Mouse (Mus musculus): Measurements from ENCODE around the gene Map3k11. TPM values are rescaled to one million over a fixed set of nuclear protein-coding genes. Genes with fewer than 3 reads are reported as not detected.

The Map3k11 gene
- polyA plus RNA-seq (2015; fragmentation: Nextera tagmentation; extraction: Ambion mirVana), result 15.5 and 16.8 TPM in 2 replicates

GRCm38 (mm10) chr19:5688200-5689087, at the start of gene Map3k11, which contains the start of gene Pcnx3:
Gene Map3k11 (plus strand): TSS chr19:5688742.
Gene Pcnx3 (minus strand): TSS chr19:5688908.

GRCm38 (mm10) chr19:5662981-5663913, 25.3 kb upstream of the Map3k11 start, which contains the start of gene Sipa1:
Gene Sipa1 (minus strand): TSS chr19:5663707.

GRCm38 (mm10) chr19:5704163-5704800, 15.7 kb downstream of the Map3k11 start, which contains the start of gene Kcnk7:
Gene Kcnk7 (plus strand): TSS chr19:5704367.

GRCm38 (mm10) chr19:5725767-5726515, 37.4 kb downstream of the Map3k11 start, which contains the start of gene Ehbp1l1:
Gene Ehbp1l1 (minus strand): TSS chr19:5726317.

GRCm38 (mm10) chr19:5729444-5729815, 40.9 kb downstream of the Map3k11 start, which contains the start of gene Fam89b:
Gene Fam89b (minus strand): TSS chr19:5729653.

GRCm38 (mm10) chr19:5740320-5741317, 52.1 kb downstream of the Map3k11 start, which contains the start of gene Ltbp3:
Gene Ltbp3 (plus strand): TSS chr19:5740904.

Small RNAs within 50 kb of the gene (microRNA-seq; reads per million reads assigned to microRNA genes)
- gene Mir6987, result 0 to 0.10 reads per million in 2 experiments

Other genes starting within 250 kb of the Map3k11 start
- gene Fosl1, start 241.2 kb upstream of the Map3k11 start, polyA plus RNA-seq (2015; fragmentation: Nextera tagmentation; extraction: Ambion mirVana), result not detected in 2 replicates
- gene Ccdc85b, start 230.8 kb upstream of the Map3k11 start, polyA plus RNA-seq (2015; fragmentation: Nextera tagmentation; extraction: Ambion mirVana), result 6.8 and 8.5 TPM in 2 replicates
- 59.8 and 61.8 TPM in 2 replicates for gene Fibp, start 228.1 kb upstream of the Map3k11 start, polyA plus RNA-seq (2015; fragmentation: Nextera tagmentation; extraction: Ambion mirVana)
- gene Ctsw, start 220.2 kb upstream of the Map3k11 start, polyA plus RNA-seq (2015; fragmentation: Nextera tagmentation; extraction: Ambion mirVana), result 0.15 and 0.55 TPM in 2 replicates
- gene Efemp2, start 214.8 kb upstream of the Map3k11 start, polyA plus RNA-seq (2015; fragmentation: Nextera tagmentation; extraction: Ambion mirVana), result 53.2 and 70.8 TPM in 2 replicates
- gene Mus81, start 200.3 kb upstream of the Map3k11 start, polyA plus RNA-seq (2015; fragmentation: Nextera tagmentation; extraction: Ambion mirVana), result 29.2 and 31.8 TPM in 2 replicates
- gene Cfl1, start 198.3 kb upstream of the Map3k11 start, polyA plus RNA-seq (2015; fragmentation: Nextera tagmentation; extraction: Ambion mirVana), result 666 and 916 TPM in 2 replicates
- 0.14 TPM in 1 of 2 replicates, not detected in the other for gene 1700020D05Rik, start 185.0 kb upstream of the Map3k11 start, polyA plus RNA-seq (2015; fragmentation: Nextera tagmentation; extraction: Ambion mirVana)
- 6.4 and 8.5 TPM in 2 replicates for gene Snx32, start 178.2 kb upstream of the Map3k11 start, polyA plus RNA-seq (2015; fragmentation: Nextera tagmentation; extraction: Ambion mirVana)
- 0.65 TPM in 1 of 2 replicates, not detected in the other for gene Ovol1, start 128.1 kb upstream of the Map3k11 start, polyA plus RNA-seq (2015; fragmentation: Nextera tagmentation; extraction: Ambion mirVana)
- 1.1 and 2.0 TPM in 2 replicates for gene Ap5b1, start 120.7 kb upstream of the Map3k11 start, polyA plus RNA-seq (2015; fragmentation: Nextera tagmentation; extraction: Ambion mirVana)
- 48.4 and 58.1 TPM in 2 replicates for gene Rnaseh2c, start 86.9 kb upstream of the Map3k11 start, polyA plus RNA-seq (2015; fragmentation: Nextera tagmentation; extraction: Ambion mirVana)
- 28.4 and 28.8 TPM in 2 replicates for gene Kat5, start 78.5 kb upstream of the Map3k11 start, polyA plus RNA-seq (2015; fragmentation: Nextera tagmentation; extraction: Ambion mirVana)
- gene Rela, start 51.3 kb upstream of the Map3k11 start, polyA plus RNA-seq (2015; fragmentation: Nextera tagmentation; extraction: Ambion mirVana), result 24.4 and 28.3 TPM in 2 replicates
- gene Sipa1, start 25.0 kb upstream of the Map3k11 start, polyA plus RNA-seq (2015; fragmentation: Nextera tagmentation; extraction: Ambion mirVana), result 20.3 and 21.1 TPM in 2 replicates
- gene Pcnx3, start 166 bp downstream of the Map3k11 start, polyA plus RNA-seq (2015; fragmentation: Nextera tagmentation; extraction: Ambion mirVana), result 4.7 and 6.5 TPM in 2 replicates
- 0.35 and 0.52 TPM in 2 replicates for gene Kcnk7, start 15.6 kb downstream of the Map3k11 start, polyA plus RNA-seq (2015; fragmentation: Nextera tagmentation; extraction: Ambion mirVana)
- 133 and 144 TPM in 2 replicates for gene Ehbp1l1, start 37.6 kb downstream of the Map3k11 start, polyA plus RNA-seq (2015; fragmentation: Nextera tagmentation; extraction: Ambion mirVana)
- 85.5 and 88.0 TPM in 2 replicates for gene Fam89b, start 40.9 kb downstream of the Map3k11 start, polyA plus RNA-seq (2015; fragmentation: Nextera tagmentation; extraction: Ambion mirVana)
- gene Ltbp3, start 52.2 kb downstream of the Map3k11 start, polyA plus RNA-seq (2015; fragmentation: Nextera tagmentation; extraction: Ambion mirVana), result 20.1 and 31.1 TPM in 2 replicates
- 57.0 and 57.9 TPM in 2 replicates for gene Scyl1, start 82.7 kb downstream of the Map3k11 start, polyA plus RNA-seq (2015; fragmentation: Nextera tagmentation; extraction: Ambion mirVana)
- 7.9 and 9.9 TPM in 2 replicates for gene Frmd8, start 186.5 kb downstream of the Map3k11 start, polyA plus RNA-seq (2015; fragmentation: Nextera tagmentation; extraction: Ambion mirVana)
- 2.9 and 4.3 TPM in 2 replicates for gene Slc25a45, start 189.1 kb downstream of the Map3k11 start, polyA plus RNA-seq (2015; fragmentation: Nextera tagmentation; extraction: Ambion mirVana)
- 1.1 and 1.3 TPM in 2 replicates for gene Tigd3, start 205.4 kb downstream of the Map3k11 start, polyA plus RNA-seq (2015; fragmentation: Nextera tagmentation; extraction: Ambion mirVana)
- 63.6 and 64.0 TPM in 2 replicates for gene Dpf2, start 224.3 kb downstream of the Map3k11 start, polyA plus RNA-seq (2015; fragmentation: Nextera tagmentation; extraction: Ambion mirVana)
- 19.1 and 20.6 TPM in 2 replicates for gene Cdc42ep2, start 236.1 kb downstream of the Map3k11 start, polyA plus RNA-seq (2015; fragmentation: Nextera tagmentation; extraction: Ambion mirVana)